Mouse (Mus musculus) midbrain, postnatal 0 days (tissue): ENCODE results near the gene Il13. TPM values are rescaled to one million over a fixed set of nuclear protein-coding genes. Genes with fewer than 3 reads are reported as not detected.

Experiments
- ATAC-seq: fragments of 200-750 bp; cut with Nextera tagmentation; 2 replicates; pipeline ENCODE4 v1.8.0; 2017; ENCODE audit warnings: moderate number of reproducible peaks, mild to moderate bottlenecking, moderate TSS enrichment, moderate library complexity; ENCODE audit not compliant: low FRiP score
- DNase-seq: peaks from one replicate; pipeline ENCODE4 v3.0.0-alpha.2; 2015; ENCODE audit warnings: low spot score
- H3K27ac ChIP-seq: fragments of 300-500 bp; sonication (generic); 2 replicates; pipeline ENCODE4 v1.5.1; 2014; ENCODE audit warnings: low read depth, mild to moderate bottlenecking, low read length, mixed read lengths
- H3K27me3 ChIP-seq: fragments of 300-500 bp; sonication (generic); 2 replicates; pipeline ENCODE4 v1.6.1; 2014; ENCODE audit warnings: low read length, control low read depth, mixed read lengths; ENCODE audit not compliant: insufficient read depth
- H3K36me3 ChIP-seq: fragments of 300-500 bp; sonication (generic); 2 replicates; pipeline ENCODE4 v1.6.1; 2014; ENCODE audit warnings: low read length, control low read depth, mixed read lengths; ENCODE audit not compliant: insufficient read depth
- H3K4me1 ChIP-seq: fragments of 300-500 bp; sonication (generic); 2 replicates; pipeline ENCODE4 v1.6.1; 2014; ENCODE audit warnings: mild to moderate bottlenecking, control low read depth, antibody characterized with exemption, low read length, mixed read lengths; ENCODE audit not compliant: insufficient read depth
- H3K4me2 ChIP-seq: fragments of 300-500 bp; sonication (generic); 2 replicates; pipeline ENCODE4 v1.6.1; 2014; ENCODE audit warnings: low read depth, mild to moderate bottlenecking, low read length, mixed read lengths; ENCODE audit not compliant: poor library complexity, severe bottlenecking
- H3K4me3 ChIP-seq: fragments of 300-500 bp; sonication (generic); 2 replicates; pipeline ENCODE4 v1.5.1; 2014; ENCODE audit warnings: low read depth, mild to moderate bottlenecking, low read length, moderate library complexity
- H3K9ac ChIP-seq: fragments of 300-500 bp; sonication (generic); replicated peaks from 2 replicates; pipeline ENCODE4 v1.6.1; 2014; ENCODE audit warnings: mild to moderate bottlenecking, low read length, moderate library complexity, mixed read lengths; ENCODE audit not compliant: poor library complexity, severe bottlenecking
- H3K9me3 ChIP-seq: fragments of 300-500 bp; sonication (generic); 2 replicates; pipeline ENCODE4 v1.6.1; 2016; ENCODE audit warnings: low read length, control low read depth
- CTCF ChIP-seq: IDR thresholded peaks from 2 replicates; pipeline ENCODE4 v1.5.1; 2016; ENCODE audit warnings: antibody characterized with exemption, mild to moderate bottlenecking
- WGBS: fragments of 180-500 bp; shearing (Covaris S2); extraction: QIAGEN DNeasy Blood & Tissue Kit; methylation state at CpG from one replicate; pipeline ENCODE4 v1.1.7; 2014; 5-methylcytosine and 5-hydroxymethylcytosine counted together
- polyA plus RNA-seq: library from polyadenylated mRNA; unstranded; fragments of >200 nt; fragmentation: Nextera tagmentation; extraction: Ambion mirVana; gene quantifications from 2 replicates; pipeline ENCODE4 v1.2.1, GENCODE M21; 2015
- total RNA-seq: library from RNA; depleted of rRNA; stranded (reverse); fragments of >200 nt; gene quantifications from 2 replicates; pipeline ENCODE4 v1.2.3, GENCODE M21; 2014

The Il13 gene
- total and polyA plus RNA-seq, 2 experiments from 2014 or later = not detected

DNA sequence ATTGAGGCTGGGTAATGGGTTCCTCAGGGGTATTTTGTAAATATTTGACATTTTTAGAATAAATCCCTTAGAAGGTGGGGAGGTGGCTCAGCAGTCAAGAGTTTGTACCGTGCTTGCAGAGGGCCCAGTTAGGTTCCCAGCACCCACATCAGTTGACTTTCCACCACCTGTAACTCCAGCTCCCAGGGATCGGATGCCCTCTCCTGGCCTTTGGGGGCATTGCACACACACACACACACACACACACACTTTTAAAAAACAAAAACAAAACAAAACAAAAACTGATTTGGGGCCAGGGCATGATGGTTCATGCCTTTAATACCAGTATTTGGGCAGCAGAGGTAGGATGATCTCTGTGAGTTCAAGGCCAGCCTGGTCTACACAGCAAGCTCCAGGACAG is 10.4 kb downstream of the Il13 start:
- DNase-seq (no peak), ATAC-seq (no peak)
- Histone ChIP-seq H3K9me3 (no peaks in the 10 kb centered on the region), H3K9ac (no peak overlapping the region), H3K27me3 (no peaks in the 10 kb centered on the region), H3K4me3 (no peak overlapping the region), H3K27ac (no peak overlapping the region), H3K36me3 (no peaks in the 10 kb centered on the region), H3K4me2 (no peak overlapping the region), H3K4me1 (no peaks in the 10 kb centered on the region)
- WGBS = 98% methylated on average over 2 of the region's 2 CpGs
- no peak for TF ChIP-seq CTCF

DNA sequence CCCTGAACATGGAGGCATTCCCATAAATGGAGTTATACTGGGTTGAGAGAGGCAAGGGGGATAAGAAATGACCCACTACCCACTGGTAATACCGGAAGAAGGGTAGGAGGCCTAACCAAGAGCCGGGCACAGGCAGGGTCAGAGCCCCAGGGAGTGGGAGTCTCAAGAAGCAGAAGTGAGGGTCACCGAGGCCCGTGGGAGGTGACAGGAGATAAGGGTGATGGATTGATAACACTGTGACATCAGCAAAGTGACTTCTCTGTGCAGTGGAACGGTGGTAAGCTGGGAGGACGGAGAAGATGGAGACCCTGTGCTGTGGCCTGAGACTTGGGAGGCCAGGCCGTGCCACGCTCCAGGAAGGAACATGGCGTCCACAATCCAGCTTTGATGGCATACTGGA is 10.9 kb downstream of the Il13 start:
- H3K4me1 ChIP-seq = no peaks in the 10 kb centered on the region
- no peak for TF ChIP-seq CTCF
- H3K27me3 ChIP-seq = no peaks in the 10 kb centered on the region
- no peaks in the 10 kb centered on the region for H3K36me3 ChIP-seq
- ATAC-seq (no peak), DNase-seq (no peak)
- WGBS = 94% methylated on average over 9 of the region's 9 CpGs
- H3K4me3 ChIP-seq = no peak overlapping the region
- no peak overlapping the region for H3K27ac ChIP-seq
- H3K4me2 ChIP-seq = no peak overlapping the region
- H3K9me3 ChIP-seq = no peaks in the 10 kb centered on the region
- H3K9ac ChIP-seq = no peak overlapping the region

DNA sequence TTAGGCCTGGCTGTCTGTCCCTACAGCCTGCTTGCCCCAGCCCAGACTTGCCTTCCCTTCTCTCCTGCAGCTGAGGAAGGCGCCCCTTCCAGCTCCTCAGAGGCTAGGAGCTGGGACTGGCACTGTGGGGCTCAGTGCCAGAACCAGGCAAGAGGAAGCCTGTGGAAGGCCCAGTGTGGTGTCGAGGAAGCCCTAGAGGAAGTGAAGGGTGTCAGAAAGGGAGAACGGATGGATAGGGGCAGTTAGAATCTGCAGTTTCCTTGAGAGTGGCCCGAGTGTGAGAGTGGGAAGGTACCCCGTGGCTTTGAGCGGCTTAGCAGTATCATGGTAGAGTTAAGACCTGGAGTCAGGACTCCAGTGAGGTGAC is 12.1 kb downstream of the Il13 start:
- Histone ChIP-seq H3K4me3 (no peak overlapping the region), H3K27ac (no peak overlapping the region), H3K36me3 (no peaks in the 10 kb centered on the region), H3K27me3 (no peaks in the 10 kb centered on the region), H3K9ac (no peak overlapping the region), H3K9me3 (no peaks in the 10 kb centered on the region), H3K4me1 (no peaks in the 10 kb centered on the region), H3K4me2 (no peak overlapping the region)
- DNase-seq (no peak), ATAC-seq (no peak)
- TF ChIP-seq CTCF = no peak
- WGBS = 74% methylated on average over 6 of the region's 6 CpGs

DNA sequence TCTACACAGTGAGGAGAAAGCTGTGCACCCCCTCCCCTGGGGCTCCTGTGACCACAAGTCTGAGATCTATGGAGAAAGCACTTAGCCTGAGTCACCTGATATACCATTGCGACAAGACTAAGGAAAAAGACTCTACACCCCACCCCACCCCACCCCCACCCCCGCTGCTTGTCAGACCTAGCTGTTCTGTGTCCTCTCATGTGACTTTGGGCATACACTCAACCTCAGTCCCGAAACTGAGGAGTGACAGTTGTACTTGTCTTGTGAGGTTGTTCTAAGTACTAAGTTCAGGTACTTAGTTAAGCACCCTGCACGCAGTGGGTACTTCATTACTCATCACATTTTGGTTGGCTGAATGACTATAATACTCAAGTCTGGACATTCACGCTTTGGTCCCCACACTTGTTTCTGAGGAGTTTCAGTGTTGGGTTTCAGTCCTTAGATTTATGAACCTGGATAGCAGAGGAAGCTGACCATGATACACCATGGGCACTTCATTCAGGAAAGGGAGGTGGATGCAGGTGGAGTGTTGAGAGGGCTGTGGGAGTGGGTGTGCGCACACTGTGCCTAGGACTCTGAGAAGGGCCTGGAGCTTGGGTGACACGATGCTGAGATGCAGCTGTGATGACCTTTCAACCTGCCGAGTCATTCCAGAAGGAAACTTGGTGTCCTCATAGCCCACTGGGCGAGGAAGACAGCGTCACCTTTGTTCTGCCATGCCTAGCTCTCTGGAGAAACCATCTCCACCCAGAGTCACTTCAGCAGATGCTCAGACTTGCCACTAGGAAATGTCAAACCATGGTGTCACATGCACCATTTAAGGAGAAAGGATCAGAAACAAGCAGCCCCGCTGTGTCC is 12.7 kb downstream of the Il13 start:
- no peak overlapping the region for H3K9ac ChIP-seq
- 91% methylated on average over 11 of the region's 11 CpGs for WGBS
- H3K4me3 ChIP-seq = no peak overlapping the region
- no peak for TF ChIP-seq CTCF
- no peak overlapping the region for H3K27ac ChIP-seq
- H3K4me2 ChIP-seq = no peak overlapping the region
- no peaks in the 10 kb centered on the region for H3K36me3 ChIP-seq
- no peaks in the 10 kb centered on the region for H3K4me1 ChIP-seq
- no peaks in the 10 kb centered on the region for H3K9me3 ChIP-seq
- DNase-seq (no peak), ATAC-seq (no peak)
- no peaks in the 10 kb centered on the region for H3K27me3 ChIP-seq

DNA sequence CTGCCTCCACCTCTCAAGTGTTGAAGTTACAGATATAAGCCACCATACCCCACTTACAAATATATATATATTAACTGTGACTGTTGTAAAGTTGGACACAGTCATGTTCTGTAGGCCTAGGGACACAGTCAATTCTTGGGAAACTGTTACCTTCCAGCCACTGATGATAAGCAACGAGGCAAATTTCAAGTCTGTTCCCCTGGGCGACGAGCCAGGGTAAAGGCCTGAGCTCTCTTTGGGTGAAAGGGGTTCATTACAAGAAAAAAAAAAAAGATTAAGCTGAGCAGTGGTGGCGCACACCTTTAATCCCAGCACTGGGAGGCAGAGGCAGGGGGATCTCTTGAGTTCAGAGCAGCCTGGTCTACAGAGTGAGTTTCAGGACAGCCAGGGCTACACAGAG is 14.4 kb downstream of the Il13 start:
- no peak overlapping the region for H3K9ac ChIP-seq
- no peak for DNase-seq
- no peaks in the 10 kb centered on the region for H3K4me1 ChIP-seq
- no peak overlapping the region for H3K4me3 ChIP-seq
- no peaks in the 10 kb centered on the region for H3K9me3 ChIP-seq
- no peak for TF ChIP-seq CTCF
- H3K36me3 ChIP-seq = no peaks in the 10 kb centered on the region
- ATAC-seq = no peak
- 89% methylated on average over 4 of the region's 4 CpGs for WGBS
- H3K27me3 ChIP-seq = no peaks in the 10 kb centered on the region
- no peak overlapping the region for H3K4me2 ChIP-seq
- no peak overlapping the region for H3K27ac ChIP-seq

DNA sequence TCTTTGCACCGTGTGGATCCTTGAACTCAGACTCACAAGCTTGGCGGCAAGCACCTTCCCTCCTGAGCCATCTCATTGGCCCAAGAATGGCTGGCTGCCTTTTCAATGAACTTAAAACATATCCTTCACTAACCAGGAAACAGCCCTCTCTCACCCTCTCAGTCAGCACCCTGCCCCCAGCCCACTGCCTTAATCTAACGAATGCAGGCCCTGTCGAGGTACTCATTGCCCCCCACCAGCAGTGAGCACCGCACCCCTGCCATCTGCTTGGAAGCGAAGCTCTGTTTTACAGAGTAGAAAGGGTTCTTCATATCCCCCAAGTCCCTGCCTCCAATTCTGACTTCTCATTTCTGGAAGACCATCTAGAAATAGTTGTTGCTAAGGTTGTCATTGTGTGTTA is 15.1 kb downstream of the Il13 start:
- no peak for TF ChIP-seq CTCF
- WGBS = 69% methylated on average over 6 of the region's 6 CpGs
- Histone ChIP-seq H3K4me1 (no peaks in the 10 kb centered on the region), H3K9ac (no peak overlapping the region), H3K4me3 (no peak overlapping the region), H3K36me3 (no peaks in the 10 kb centered on the region), H3K9me3 (no peaks in the 10 kb centered on the region), H3K27ac (no peak overlapping the region), H3K4me2 (no peak overlapping the region), H3K27me3 (no peaks in the 10 kb centered on the region)
- DNase-seq = no peak
- no peak for ATAC-seq
